In the genomic region with DNA sequence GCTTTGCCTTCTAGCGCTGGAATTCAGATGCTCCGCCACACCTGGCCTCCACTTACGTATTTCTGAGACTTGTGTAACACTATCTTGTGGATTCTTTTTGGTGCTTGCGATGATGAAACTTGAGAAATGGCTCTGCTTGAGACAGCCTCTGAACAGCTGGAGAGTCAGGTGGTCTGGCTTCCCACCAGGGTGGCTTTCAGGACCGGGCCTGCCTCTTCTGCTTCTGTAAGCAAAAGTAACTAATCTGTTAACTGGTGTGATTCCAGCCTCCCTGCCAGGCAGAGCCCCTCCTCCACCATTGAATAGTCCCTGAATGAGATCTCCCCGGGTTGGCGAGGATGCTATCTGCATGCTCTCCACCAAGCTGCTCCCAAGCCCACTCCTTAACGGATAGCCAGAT, we compare ENCODE assay signal across 9 mouse cellular contexts.
A peak's percentile ranks its signal among the peaks of the same experiment; 100 is the strongest.
DNase-seq lines count a peak whose midpoint lies in the region; ATAC-seq and TF ChIP-seq lines count a peak whose summit lies in the region.
"Had no signal": no experiment of that assay in that cellular context is flagged by ENCODE, and none has a peak within 500 bp of the region (broad histone marks: within the 10 kb centered on the region; RNA-seq: fewer than 3 reads in every experiment).

No protein-coding gene starts in this region.

- peaks cover 97% of the 10 kb centered on the region for H3K4me1 ChIP-seq in forebrain, embryonic 12.5 days
- H3K4me1 ChIP-seq in lung, embryonic 14.5 days (ENCODE audit: insufficient read depth) = peaks cover 9% of the 10 kb centered on the region
- peaks cover 54% of the 10 kb centered on the region for H3K4me1 ChIP-seq in olfactory bulb, adult 2 months (ENCODE audit: control insufficient read depth, insufficient read depth, low read length)

- H3K9ac ChIP-seq in forebrain, embryonic 12.5 days = 0 out of 2 replicates have a peak overlapping the region, but pooled peaks have one; percentile 21
- H3K9ac ChIP-seq in lung, embryonic 14.5 days = no peak overlapping the region
- H3K9ac ChIP-seq: liver, embryonic 14.5 days had no signal

- no peaks in the 10 kb centered on the region for H3K27me3 ChIP-seq in forebrain, embryonic 12.5 days
- no peaks in the 10 kb centered on the region for H3K27me3 ChIP-seq in lung, embryonic 14.5 days (ENCODE audit: insufficient read depth, low read length)

- peak overlapping the region; percentile 40 for H3K4me2 ChIP-seq in forebrain, embryonic 12.5 days
- H3K4me2 ChIP-seq in lung, embryonic 14.5 days = peak overlapping the region; percentile 3; the same call in 1 of the 2 replicates

- no peak for TF ChIP-seq POLR2A in olfactory bulb, adult 2 months (IDR thresholded peaks at IDR 0.05; ENCODE audit: insufficient read depth, low read depth, low read length)

- H3K4me3 ChIP-seq in left cerebral cortex, adult 2 months = no peak overlapping the region
- 0 out of 2 replicates have a peak overlapping the region, but pooled peaks have one; percentile 19 for H3K4me3 ChIP-seq in forebrain, embryonic 12.5 days (replicated peaks)
- no peak overlapping the region for H3K4me3 ChIP-seq in lung, embryonic 14.5 days (ENCODE audit: low read depth, low read length)
- no peak overlapping the region for H3K4me3 ChIP-seq in olfactory bulb, adult 2 months (ENCODE audit: insufficient read depth, low read depth, low read length)

- H3K36me3 ChIP-seq in forebrain, embryonic 12.5 days (replicated peaks) = no peaks in the 10 kb centered on the region
- peaks cover 9% of the 10 kb centered on the region; the same call in 1 of the 2 replicates for H3K36me3 ChIP-seq in lung, embryonic 14.5 days (ENCODE audit: insufficient read depth)

- TF ChIP-seq CTCF in left cerebral cortex, adult 2 months (IDR thresholded peaks at IDR 0.05) = no peak
- no peak for TF ChIP-seq CTCF in lung, embryonic 14.5 days (IDR thresholded peaks at IDR 0.05; ENCODE audit: low read depth)
- no peak for TF ChIP-seq CTCF in olfactory bulb, adult 2 months (IDR thresholded peaks at IDR 0.05; ENCODE audit: insufficient read depth, low read depth, low read length)

- peak overlapping the region; percentile 58 for H3K27ac ChIP-seq in left cerebral cortex, adult 2 months
- peak overlapping the region; percentile 96 for H3K27ac ChIP-seq in forebrain, embryonic 12.5 days
- no peak overlapping the region for H3K27ac ChIP-seq in lung, embryonic 14.5 days (ENCODE audit: low read depth)
- H3K27ac ChIP-seq in olfactory bulb, adult 2 months (ENCODE audit: insufficient read depth, low read depth, low read length) = 0 out of 2 replicates have a peak overlapping the region, but pooled peaks have one; percentile 48
- H3K27ac ChIP-seq: liver, embryonic 14.5 days had no signal

- H3K9me3 ChIP-seq in forebrain, embryonic 12.5 days = no peaks in the 10 kb centered on the region
- no peaks in the 10 kb centered on the region for H3K9me3 ChIP-seq in lung, embryonic 14.5 days (ENCODE audit: low read depth, low read length)

- intact Hi-C loops in left cerebral cortex, adult 2 months (cut with DNase I) = no loop called here

- no peak for DNase-seq in left cerebral cortex, adult 2 months (ENCODE audit: extremely low spot score in 1 of 2, low spot score in 2 of 2)
- DNase-seq in left cerebral cortex, adult 8-10 months (ENCODE audit: low spot score in 2 of 2) = no peak
- DNase-seq in lung, embryonic 14.5 days = peak; percentile 57
- no peak for DNase-seq in ovary, adult 18-20 months (ENCODE audit: low spot score)
- no peak for DNase-seq in thymus, postnatal 25 days
- DNase-seq in urinary bladder, postnatal 25 days (ENCODE audit: low spot score) = no peak

- peak; percentile 75 for ATAC-seq in forebrain, embryonic 12.5 days (ENCODE audit: low FRiP score)
- no peak for ATAC-seq in lung, embryonic 14.5 days (ENCODE audit: insufficient read depth)

- WGBS in forebrain, embryonic 12.5 days = 2% methylated on average over 8 of the region's 8 CpGs
- WGBS in lung, embryonic 14.5 days = 34% methylated on average over 8 of the region's 8 CpGs
- WGBS in olfactory bulb, adult 2 months = 33% methylated on average over 8 of the region's 8 CpGs
